Mouse (Mus musculus) right cerebral cortex, postnatal 25 days (tissue): ENCODE results near the gene Ube3b.
A peak's percentile ranks its signal among the peaks of the same experiment; 100 is the strongest.

ENCODE experiments used
- DNase-seq: peaks from one replicate; pipeline ENCODE4 v3.0.0; 2022

Gene Ube3b

GRCm38 (mm10) chr5:114380209-114381012 is at the start of gene Ube3b, which contains the start of gene Kctd10:
TSS of gene Ube3b (plus strand) at chr5:114380607.
TSS of gene Kctd10 (minus strand) at chr5:114380508.
- DNase-seq: peak; percentile 82

GRCm38 (mm10) chr5:114342996-114343395 is 37.4 kb upstream of the Ube3b start:
- no peak for DNase-seq

GRCm38 (mm10) chr5:114343612-114344011 is 36.8 kb upstream of the Ube3b start:
- no peak for DNase-seq

GRCm38 (mm10) chr5:114345538-114345937 is 34.9 kb upstream of the Ube3b start:
- DNase-seq: no peak

GRCm38 (mm10) chr5:114347005-114347404 is 33.4 kb upstream of the Ube3b start:
- no peak for DNase-seq

- DNase-seq: no peak
Measured at GRCm38 (mm10) chr5:114351490-114351889, 28.9 kb upstream of the Ube3b start.

GRCm38 (mm10) chr5:114356250-114356935 is 24.0 kb upstream of the Ube3b start:
- peak; percentile 69 for DNase-seq

- DNase-seq: peak; percentile 31
Measured at GRCm38 (mm10) chr5:114356936-114357751, 23.3 kb upstream of the Ube3b start.

- peak; percentile 56 for DNase-seq
Measured at GRCm38 (mm10) chr5:114358833-114359232, 21.6 kb upstream of the Ube3b start.

GRCm38 (mm10) chr5:114359586-114359985 is 20.8 kb upstream of the Ube3b start:
- no peak for DNase-seq

- no peak for DNase-seq
Measured at GRCm38 (mm10) chr5:114360968-114361367, 19.4 kb upstream of the Ube3b start.

GRCm38 (mm10) chr5:114365043-114365752 is 15.2 kb upstream of the Ube3b start:
- no peak for DNase-seq

GRCm38 (mm10) chr5:114368121-114368520 is 12.3 kb upstream of the Ube3b start:
- DNase-seq: no peak

GRCm38 (mm10) chr5:114368803-114369496 is 11.5 kb upstream of the Ube3b start:
- no peak for DNase-seq

- no peak for DNase-seq
Measured at GRCm38 (mm10) chr5:114369921-114370320, 10.5 kb upstream of the Ube3b start.

GRCm38 (mm10) chr5:114370371-114370776 is 10.0 kb upstream of the Ube3b start:
- no peak for DNase-seq

GRCm38 (mm10) chr5:114371331-114371730 is 9.1 kb upstream of the Ube3b start:
- DNase-seq: no peak

GRCm38 (mm10) chr5:114371731-114372473 is 8.5 kb upstream of the Ube3b start:
- no peak for DNase-seq

- DNase-seq: no peak
Measured at GRCm38 (mm10) chr5:114372565-114372964, 7.8 kb upstream of the Ube3b start.

GRCm38 (mm10) chr5:114373174-114373573 is 7.2 kb upstream of the Ube3b start:
- DNase-seq: no peak

GRCm38 (mm10) chr5:114373581-114373980 is 6.8 kb upstream of the Ube3b start:
- DNase-seq: no peak
